ENCODE assay signal across 7 mouse cellular contexts in the genomic region with DNA sequence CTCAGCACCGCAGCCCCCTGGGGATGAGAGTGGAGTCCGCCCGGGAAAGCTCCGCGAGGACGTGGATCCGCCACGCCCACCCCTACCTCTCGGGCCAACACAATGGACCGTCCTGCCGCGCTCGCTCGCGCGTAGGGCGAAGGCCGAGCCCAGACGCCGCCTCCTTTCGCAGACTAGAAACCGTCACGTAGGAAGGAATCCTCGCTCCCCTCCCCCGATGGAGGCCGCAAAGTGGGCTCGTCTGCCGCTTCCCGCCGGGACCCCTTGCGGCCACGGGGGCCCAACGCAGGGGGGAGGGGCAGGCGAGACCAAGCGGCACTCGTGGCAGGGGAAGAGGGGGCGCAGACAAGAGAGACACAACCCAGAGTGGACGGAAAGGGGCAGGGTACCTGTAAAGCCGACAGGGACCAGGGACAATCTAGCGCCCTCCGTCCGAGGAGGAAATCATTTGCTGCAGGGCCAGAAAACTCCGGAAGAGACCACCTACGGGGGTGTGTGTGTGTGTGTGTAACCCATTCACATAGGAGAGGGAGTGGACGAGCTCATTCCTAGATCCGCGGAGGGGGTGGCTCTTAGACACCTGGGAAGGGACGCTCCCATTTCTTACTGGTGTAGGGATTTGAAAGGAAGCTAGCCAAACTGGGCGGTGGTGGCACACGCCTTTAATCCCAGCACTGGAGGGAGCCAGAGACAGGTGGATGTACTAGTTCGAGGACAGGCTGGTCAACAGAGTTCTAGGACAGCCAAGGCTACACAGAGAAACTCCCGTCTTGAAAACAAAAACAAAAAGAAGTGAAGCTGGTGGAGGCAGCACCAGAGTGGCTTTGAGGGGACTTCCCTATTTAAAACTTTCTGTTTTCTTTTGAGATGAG. TPM values are rescaled to one million over a fixed set of nuclear protein-coding genes. Genes with fewer than 3 reads are reported as not detected.
A peak's percentile ranks its signal among the peaks of the same experiment; 100 is the strongest.
DNase-seq lines count a peak whose midpoint lies in the region; ATAC-seq lines count a peak whose summit lies in the region.

TSS of gene Pafah1b3 (minus strand) at position 533 of the 872 bp plus-strand sequence.

- ATAC-seq in activated CD4-positive, CD25-positive, alpha-beta regulatory T cell, adult 4 months = peak; percentile 73
- peak; percentile 68 for ATAC-seq in inflammation-experienced regulatory T-cells, adult 6 months

- peaks cover 22% of the 10 kb centered on the region for H3K27me3 ChIP-seq in megakaryocyte, embryonic 14.5 days (replicated peaks)

- peaks cover 42% of the 10 kb centered on the region for H3K4me1 ChIP-seq in megakaryocyte, embryonic 14.5 days

- no peaks in the 10 kb centered on the region for H3K9me3 ChIP-seq in megakaryocyte, embryonic 14.5 days

- peak; percentile 90 to 92 for DNase-seq in cerebellum, postnatal 25 days
- DNase-seq in frontal cortex, postnatal 14 days (ENCODE audit: low spot score in 2 of 2) = peak; percentile 77 to 86
- peak; percentile 74 to 92 for DNase-seq in left cerebral cortex, adult 9 months (ENCODE audit: low spot score in 2 of 2)
- peak; percentile 78 for DNase-seq in right cerebral cortex, postnatal 14 days

- peaks cover 25% of the 10 kb centered on the region for H3K36me3 ChIP-seq in megakaryocyte, embryonic 14.5 days (replicated peaks; ENCODE audit: low read length)

- peak within 1 kb of the TSS; percentile 94 for H3K4me3 ChIP-seq in megakaryocyte, embryonic 14.5 days (replicated peaks)

RNA-seq across cellular contexts. Expression of gene Pafah1b3, which starts in this region (rescaled TPM):
- 10 to 100 TPM; 16.8 to 30.7 TPM for polyA plus RNA-seq in activated CD4-positive, CD25-positive, alpha-beta regulatory T cell, adult 4 months (2017; shearing (Covaris generic))
- polyA plus RNA-seq in inflammation-experienced regulatory T-cells, adult 6 months (2017; shearing (Covaris generic)) = 10 to 100 TPM; 17.5 to 37.2 (median 31.3) TPM
- polyA plus RNA-seq in megakaryocyte, embryonic 14.5 days (2012; ENCODE audit: insufficient read depth, low replicate concordance) = 19.1 TPM in 1 of 2 replicates, not detected in the other

Comparison
In these comparisons a context has a peak if more than half of its experiments do, and no peak if none do; other contexts are left out.
1. Peak in every context shown above with its lines: DNase-seq, ATAC-seq and H3K4me3 ChIP-seq.